Mouse (Mus musculus): ENCODE data around the gene Lypd5.

Gene Lypd5

DNA sequence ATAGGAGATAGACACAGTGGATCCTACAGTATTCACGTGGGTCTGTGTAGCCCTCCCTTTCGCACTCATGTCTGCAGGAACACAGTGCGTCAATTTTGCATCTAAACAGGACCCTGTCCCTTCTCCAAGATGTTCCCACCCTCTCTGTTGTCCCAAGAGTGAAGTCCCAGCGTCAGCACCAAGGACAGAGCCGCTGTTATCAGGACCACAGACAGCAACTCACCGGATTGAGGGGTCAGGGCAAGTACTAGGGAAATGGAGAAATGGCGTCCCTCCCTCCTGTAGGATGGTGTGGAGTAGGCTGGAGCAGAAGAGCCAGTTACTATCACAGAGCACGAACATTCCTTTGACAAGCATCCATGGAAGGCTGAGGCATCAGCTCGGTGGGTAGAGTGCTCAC, 10.3 kb downstream of the Lypd5 start:
- peak; percentile 80 for DNase-seq (ENCODE audit: low read depth, low spot score)

GRCm38 (mm10) chr7:24361001-24361400, 12.0 kb downstream of the Lypd5 start:
- DNase-seq (ENCODE audit: low read depth, low spot score): peak; percentile 74

DNA sequence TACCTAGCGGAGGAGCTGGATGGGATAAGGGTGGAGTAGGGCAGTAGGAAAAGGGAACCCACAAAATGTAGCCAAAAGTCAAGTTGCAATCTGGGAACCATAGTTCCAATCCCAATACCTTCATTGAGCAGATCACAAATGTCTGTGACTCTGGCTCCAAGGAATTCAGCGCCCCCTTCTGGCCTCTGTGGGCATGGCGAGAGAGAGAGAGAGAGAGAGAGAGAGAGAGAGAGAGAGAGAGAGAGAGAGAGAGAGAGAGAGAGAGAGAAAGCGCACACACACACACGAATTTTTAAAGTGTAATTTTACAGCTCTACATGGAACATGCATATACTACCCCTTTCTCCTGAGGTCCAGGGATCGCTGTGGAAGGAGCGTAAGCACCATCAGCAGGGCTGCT, 14.2 kb downstream of the Lypd5 start:
- peak; percentile 69 for DNase-seq (ENCODE audit: low read depth, low spot score)

DNA sequence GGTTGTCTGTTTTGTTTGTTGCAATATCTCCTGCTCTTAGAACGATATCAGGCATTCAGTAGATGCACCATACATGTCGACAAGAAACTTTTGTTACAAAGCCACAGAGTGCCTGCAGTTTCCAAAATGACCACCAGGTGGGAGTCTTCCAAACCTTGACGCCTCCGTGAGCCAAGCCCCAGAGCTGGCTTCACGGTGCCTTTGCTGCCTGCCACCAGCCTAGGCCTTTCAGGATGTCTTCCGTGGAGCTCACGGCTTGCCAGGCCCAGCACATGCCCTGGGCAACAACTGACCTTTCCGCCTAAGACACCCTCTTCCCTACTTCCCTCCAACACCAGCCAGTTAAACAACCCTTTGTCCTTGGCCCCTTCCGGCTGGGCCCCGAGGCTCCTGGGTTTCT, 15.8 kb downstream of the Lypd5 start:
- DNase-seq (ENCODE audit: low read depth, low spot score): peak; percentile 88

DNA sequence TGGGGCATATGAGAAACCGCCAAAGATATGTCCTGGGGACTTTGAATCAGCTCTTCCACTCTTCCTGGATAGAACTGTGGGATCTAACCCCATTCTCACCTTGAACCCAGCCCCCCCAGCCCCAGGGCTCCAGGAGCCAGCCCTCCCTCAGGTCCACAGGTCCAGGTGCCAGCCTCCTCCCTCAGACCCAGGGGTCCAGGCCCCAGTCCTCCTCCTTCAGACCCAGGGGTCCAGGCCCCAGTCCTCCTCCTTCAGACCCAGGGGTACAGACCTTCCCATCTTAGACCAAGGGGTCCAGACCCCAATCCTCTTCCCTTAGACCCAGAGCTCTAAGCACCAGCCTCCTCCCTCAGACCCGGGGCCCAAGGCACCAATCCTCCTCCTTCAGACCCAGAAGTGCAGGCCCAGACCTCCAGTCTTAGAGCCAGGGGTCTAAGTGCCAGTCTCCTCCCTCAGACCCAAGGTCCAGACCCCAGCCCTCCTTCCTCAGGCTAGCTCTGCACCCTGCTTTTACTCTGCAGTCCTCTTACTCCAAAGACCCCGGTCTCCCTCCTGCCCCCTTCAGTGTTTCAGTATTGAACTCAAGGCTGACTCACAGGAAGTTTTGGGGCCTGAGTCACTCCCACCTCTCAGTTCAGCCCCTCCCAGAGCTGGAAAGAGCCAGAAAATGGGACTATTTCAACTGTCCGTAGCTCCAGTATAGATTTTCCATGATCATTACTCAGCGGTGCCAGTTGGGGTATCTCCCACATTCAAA, 16.4 kb downstream of the Lypd5 start:
- no peak for DNase-seq (ENCODE audit: low read depth, low spot score)

GRCm38 (mm10) chr7:24366716-24367632, 18.0 kb downstream of the Lypd5 start:
- DNase-seq (ENCODE audit: low read depth, low spot score): no peak

DNA sequence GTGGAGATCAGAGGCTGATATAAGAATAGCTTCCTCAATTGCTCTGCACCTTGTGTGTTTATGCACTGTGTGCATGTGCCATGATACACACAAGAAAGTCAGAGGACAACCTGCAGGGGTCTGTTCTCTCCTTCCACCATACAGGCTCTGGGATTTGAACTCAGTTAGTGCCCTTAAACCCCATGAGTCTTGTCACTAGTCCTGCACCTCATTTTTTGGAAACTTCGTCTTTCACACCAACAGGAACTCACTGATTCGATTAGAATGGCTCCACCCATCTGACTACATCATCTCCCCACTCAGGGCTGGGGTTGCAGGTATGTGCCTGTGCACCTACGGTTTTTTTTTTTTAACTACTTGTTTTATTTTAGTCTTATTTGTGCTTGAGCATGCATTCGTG, 19.2 kb downstream of the Lypd5 start:
- no peak for DNase-seq (ENCODE audit: low read depth, low spot score)

DNA sequence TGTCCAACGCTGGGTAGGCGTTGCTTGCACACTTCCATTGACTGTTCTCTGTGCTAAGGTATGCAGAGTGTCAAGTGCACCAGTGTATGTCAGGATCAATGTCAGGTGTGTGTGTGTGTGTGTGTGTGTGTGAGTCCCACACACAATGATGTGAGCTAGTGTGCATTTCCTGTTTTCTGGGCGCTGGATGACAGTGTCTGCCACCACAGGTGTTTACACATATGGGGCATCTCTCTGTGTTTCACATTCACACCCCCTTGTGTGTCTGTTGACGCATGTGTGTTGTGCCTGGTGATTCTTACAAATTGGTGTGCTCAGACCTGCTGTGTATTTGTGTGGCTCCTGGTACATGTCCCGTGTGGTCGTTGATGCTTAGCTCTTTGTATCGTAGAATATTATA, 19.9 kb downstream of the Lypd5 start:
- DNase-seq (ENCODE audit: low read depth, low spot score): no peak

- no peak for DNase-seq (ENCODE audit: low read depth, low spot score)
These were observed 20.9 kb downstream of the Lypd5 start, which contains the start of gene Kcnn4 for GRCm38 (mm10) chr7:24369731-24370541. TSS of gene Kcnn4 (plus strand) at chr7:24370263.

GRCm38 (mm10) chr7:24371012-24371808, 22.2 kb downstream of the Lypd5 start:
- no peak for DNase-seq (ENCODE audit: low read depth, low spot score)

DNA sequence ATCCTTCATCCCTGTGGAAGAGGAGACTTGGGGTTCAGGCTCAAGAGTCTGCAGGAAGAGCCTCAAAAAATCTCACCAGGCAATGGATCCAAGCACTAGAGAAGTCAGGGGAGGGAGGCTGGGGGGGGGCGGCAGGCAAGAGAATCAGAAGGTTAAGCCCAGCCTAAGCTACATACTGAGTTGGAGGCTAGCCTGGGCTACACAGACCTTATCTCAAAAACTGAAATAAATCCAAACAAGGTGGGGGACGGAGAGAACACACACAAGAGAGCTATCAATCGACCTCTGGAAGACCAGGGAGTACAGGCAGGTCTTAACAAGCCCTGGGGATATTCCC, 22.8 kb downstream of the Lypd5 start:
- DNase-seq (ENCODE audit: low read depth, low spot score): no peak

GRCm38 (mm10) chr7:24372300-24372699, 23.3 kb downstream of the Lypd5 start:
- no peak for DNase-seq (ENCODE audit: low read depth, low spot score)

DNA sequence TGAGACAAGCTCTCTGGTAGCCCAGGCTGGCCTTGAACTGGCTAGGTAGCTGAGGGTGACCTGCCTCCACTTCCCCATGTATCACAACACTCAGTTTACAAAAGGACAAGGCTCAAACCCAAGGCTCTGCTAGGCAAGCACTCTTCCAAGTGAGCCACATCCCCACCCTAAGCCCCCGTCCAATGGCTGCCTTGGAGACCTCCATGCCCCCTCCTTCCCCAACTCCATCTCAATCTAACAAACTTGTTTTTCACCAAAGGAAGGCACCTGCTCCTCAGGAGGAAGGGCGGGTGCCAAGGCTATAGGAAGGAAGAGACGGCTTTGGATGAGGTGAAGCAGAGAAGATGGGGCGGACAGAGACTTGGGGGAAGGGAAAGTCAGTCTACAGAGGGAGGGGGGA, 23.8 kb downstream of the Lypd5 start:
- DNase-seq (ENCODE audit: low read depth, low spot score): no peak

GRCm38 (mm10) chr7:24373538-24374379, 24.8 kb downstream of the Lypd5 start:
- no peak for DNase-seq (ENCODE audit: low read depth, low spot score)

DNA sequence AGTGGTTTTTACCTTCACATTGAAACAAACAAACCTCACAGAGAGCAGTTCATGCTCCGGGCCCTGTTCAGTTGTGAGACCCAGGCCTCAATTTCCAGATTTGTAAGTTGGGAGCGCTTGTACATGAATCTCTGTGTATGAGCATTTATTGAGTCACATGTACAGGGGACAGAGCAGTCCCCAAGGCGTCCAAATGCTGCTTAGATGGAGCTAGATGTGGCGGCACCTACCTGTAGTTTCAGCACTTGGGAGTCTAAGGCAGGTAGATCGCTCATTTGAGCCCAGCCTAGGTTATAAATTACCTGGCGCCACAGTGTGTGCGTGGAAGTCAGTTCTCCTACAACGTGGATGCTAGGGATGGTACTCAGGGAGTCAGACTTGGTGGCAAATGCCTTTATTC, 27.5 kb downstream of the Lypd5 start:
- no peak for DNase-seq (ENCODE audit: low read depth, low spot score)

DNA sequence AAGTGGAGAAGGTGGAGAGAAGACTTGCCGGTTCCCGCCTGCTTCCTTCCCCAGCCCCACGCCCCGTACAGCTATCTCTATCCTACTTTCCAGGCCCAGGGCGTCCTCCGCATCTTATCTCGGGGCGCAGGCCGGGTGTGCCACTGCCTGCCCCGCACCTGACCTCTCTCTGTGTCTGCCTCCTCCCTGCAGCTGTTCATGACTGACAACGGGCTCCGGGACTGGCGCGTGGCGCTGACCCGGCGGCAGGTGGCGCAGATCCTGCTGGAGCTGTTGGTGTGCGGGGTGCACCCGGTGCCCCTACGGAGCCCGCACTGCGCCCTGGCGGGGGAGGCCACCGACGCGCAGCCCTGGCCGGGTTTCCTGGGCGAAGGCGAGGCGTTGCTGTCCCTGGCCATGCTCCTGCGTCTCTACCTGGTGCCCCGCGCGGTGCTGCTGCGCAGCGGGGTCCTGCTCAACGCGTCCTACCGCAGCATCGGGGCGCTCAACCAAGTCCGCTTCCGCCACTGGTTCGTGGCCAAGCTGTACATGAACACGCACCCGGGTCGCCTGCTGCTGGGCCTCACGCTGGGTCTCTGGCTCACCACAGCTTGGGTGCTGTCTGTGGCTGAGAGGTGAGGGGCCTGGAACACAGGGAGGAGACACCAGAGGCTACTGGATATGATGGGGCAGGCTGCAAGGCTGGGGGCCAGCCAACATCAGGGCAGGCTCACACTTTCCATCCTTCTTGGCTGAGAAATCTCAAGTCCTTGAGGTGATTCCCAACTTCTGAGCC, 28.3 kb downstream of the Lypd5 start:
- DNase-seq (ENCODE audit: low read depth, low spot score): peak; percentile 70

- peak; percentile 48 for DNase-seq (ENCODE audit: low read depth, low spot score)
These were observed 29.2 kb downstream of the Lypd5 start for GRCm38 (mm10) chr7:24378049-24378701.

GRCm38 (mm10) chr7:24379934-24380333, 30.9 kb downstream of the Lypd5 start:
- DNase-seq (ENCODE audit: low read depth, low spot score): no peak

DNA sequence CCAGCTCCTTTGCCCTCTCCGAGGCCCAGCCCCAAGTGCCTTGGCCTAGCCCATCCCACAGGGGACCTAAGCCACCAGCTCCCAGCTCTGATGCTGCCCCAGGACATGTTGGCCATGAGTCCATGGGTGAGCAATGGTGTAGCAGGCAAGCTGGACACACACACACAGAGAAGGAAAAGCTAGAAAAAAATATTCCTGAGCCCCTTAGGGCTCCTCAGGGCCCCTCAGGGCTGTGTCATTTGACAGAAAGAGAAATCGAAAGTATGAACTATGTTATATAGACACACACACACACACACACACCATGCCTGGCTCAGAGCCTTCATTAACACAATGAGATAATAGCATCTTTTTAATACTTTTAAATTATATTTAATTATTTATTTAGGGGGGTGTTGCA, 31.4 kb downstream of the Lypd5 start:
- no peak for DNase-seq (ENCODE audit: low read depth, low spot score)

Measured in R1 (cell line).